Mouse (Mus musculus): ENCODE results near the gene Zfp846. TPM values are rescaled to one million over a fixed set of nuclear protein-coding genes. Genes with fewer than 3 reads are reported as not detected.
A peak's percentile ranks its signal among the peaks of the same experiment; 100 is the strongest.

The Zfp846 gene
- total and polyA plus RNA-seq, 2 experiments: 1.5 to 2.7 TPM

- H3K4me3 ChIP-seq (ENCODE audit: insufficient read depth, low read depth, low read length): peak overlapping the region; percentile 77
- H3K36me3 ChIP-seq (ENCODE audit: control insufficient read depth, insufficient read depth, low read length): 0 out of 2 replicates have a peak, but pooled peaks cover 1% of the 10 kb centered on the region
- H3K79me2 ChIP-seq (ENCODE audit: control insufficient read depth, insufficient read depth, low read length): peaks cover 11% of the 10 kb centered on the region
- peaks cover 14% of the 10 kb centered on the region for H3K4me1 ChIP-seq (ENCODE audit: control insufficient read depth, insufficient read depth, low read length)
- TF ChIP-seq CTCF (IDR thresholded peaks at IDR 0.05; ENCODE audit: low read depth, low read length) (no peak), POLR2A (IDR thresholded peaks at IDR 0.05; ENCODE audit: extremely low read depth, insufficient read depth, low read length) (no peak)
- H3K27me3 ChIP-seq (ENCODE audit: control insufficient read depth, insufficient read depth, low read length): no peaks in the 10 kb centered on the region
- 3% methylated on average over 13 of the region's 13 CpGs for WGBS
- DNase-seq (ENCODE audit: extremely low read depth, low read depth, low spot score): peak; percentile 22
- H3K9ac ChIP-seq (ENCODE audit: low read depth, low read length): peak overlapping the region; percentile 63
- peak overlapping the region; percentile 49; the same call in 1 of the 2 replicates for H3K27ac ChIP-seq (replicated peaks; ENCODE audit: insufficient read depth, low read depth, low read length)
Observed at GRCm38 (mm10) chr9:20643781-20644180, 62.7 kb downstream of the Zfp846 start.

DNA sequence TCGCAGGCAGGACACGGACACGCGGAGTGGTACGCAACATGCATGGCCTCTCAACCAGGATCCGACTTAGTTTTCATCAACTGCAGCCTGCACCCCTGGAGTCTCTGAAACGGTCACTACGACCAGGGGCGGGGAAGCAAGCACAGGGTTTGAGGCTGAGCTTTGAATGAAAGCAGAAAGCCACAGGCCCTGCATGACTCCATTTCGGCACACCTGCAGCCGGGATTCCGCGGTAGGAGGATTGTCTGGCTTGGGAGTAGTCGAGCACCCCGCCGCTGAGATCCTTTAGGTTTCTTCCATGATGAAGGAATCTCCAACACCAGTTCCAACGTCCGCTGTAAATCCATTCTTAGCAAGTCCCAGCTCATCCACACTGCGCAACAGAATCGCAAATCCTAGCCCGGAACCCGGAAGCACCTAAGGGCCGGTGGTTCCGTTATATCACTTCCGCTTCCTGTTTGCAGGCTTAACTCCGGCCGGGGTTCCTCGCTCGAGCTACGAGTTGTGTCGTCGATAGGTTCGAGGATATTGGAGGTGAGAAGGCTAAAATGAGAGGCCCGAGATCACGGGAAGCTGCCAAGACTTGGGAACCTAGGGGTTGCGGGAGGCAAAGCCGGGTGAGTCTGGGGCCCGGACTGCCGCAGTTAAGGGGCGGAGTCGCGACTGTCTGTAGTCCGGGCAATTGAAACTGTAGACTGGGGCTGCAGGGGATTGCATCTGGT, 63.4 kb downstream of the Zfp846 start, which contains the start of gene Fbxl12:
Fbxl12 (minus strand) TSS at position 408 of the 722 bp plus-strand sequence.
- DNase-seq (ENCODE audit: extremely low read depth, low read depth, low spot score): peak; percentile 83
- Histone ChIP-seq H3K4me3 (ENCODE audit: insufficient read depth, low read depth, low read length) (peak within 1 kb of the TSS; percentile 77), H3K4me1 (ENCODE audit: control insufficient read depth, insufficient read depth, low read length) (peaks cover 14% of the 10 kb centered on the region), H3K27ac (replicated peaks; ENCODE audit: insufficient read depth, low read depth, low read length) (peak within 1 kb of the TSS; percentile 75), H3K36me3 (ENCODE audit: control insufficient read depth, insufficient read depth, low read length) (0 out of 2 replicates have a peak, but pooled peaks cover 1% of the 10 kb centered on the region), H3K27me3 (ENCODE audit: control insufficient read depth, insufficient read depth, low read length) (no peaks in the 10 kb centered on the region), H3K9ac (ENCODE audit: low read depth, low read length) (peak within 1 kb of the TSS; percentile 85), H3K79me2 (ENCODE audit: control insufficient read depth, insufficient read depth, low read length) (peaks cover 11% of the 10 kb centered on the region)
- TF ChIP-seq CTCF (IDR thresholded peaks at IDR 0.05; ENCODE audit: low read depth, low read length): no peak
- TF ChIP-seq POLR2A (IDR thresholded peaks at IDR 0.05; ENCODE audit: extremely low read depth, insufficient read depth, low read length): peak; percentile 63; the same call in 1 of the 2 replicates
- under 1% methylated on average over 43 of the region's 43 CpGs for WGBS

GRCm38 (mm10) chr9:20645121-20645520, 64.0 kb downstream of the Zfp846 start:
- TF ChIP-seq CTCF (IDR thresholded peaks at IDR 0.05; ENCODE audit: low read depth, low read length): no peak
- TF ChIP-seq POLR2A (IDR thresholded peaks at IDR 0.05; ENCODE audit: extremely low read depth, insufficient read depth, low read length): no peak

DNA sequence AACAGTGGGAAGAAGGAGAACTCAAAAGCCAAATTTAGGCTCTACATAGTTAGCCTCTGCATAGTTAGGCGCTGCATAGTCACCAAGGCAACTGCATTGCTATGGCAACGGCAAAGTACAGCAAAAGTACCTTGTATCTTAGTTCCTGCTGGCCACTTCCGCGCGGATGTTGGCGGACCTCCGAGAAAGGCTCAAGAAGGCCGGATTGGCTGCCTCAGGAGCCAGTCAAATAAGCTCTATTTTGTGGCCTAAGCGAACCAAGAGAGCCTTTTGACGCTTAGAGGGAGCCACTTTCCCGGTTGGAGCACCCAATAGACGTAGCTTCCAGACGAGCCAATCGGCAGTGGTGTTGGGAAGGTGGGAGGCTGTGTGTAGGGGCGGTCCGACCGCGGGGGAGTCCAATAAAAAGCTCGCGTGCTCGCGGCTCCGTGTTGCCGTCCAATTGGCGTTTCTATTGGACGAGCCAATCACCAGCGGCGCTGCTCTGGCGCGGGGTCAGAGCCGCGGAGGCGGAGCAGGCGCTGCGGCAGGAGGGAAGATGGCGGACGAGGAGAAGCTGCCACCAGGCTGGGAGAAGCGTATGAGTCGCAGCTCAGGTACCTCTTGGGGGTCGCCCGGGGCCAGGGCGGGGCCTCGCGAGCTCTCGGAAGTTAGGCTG, 70.6 kb downstream of the Zfp846 start, which contains the start of gene Pin1:
Pin1 (plus strand) TSS at position 494 of the 658 bp plus-strand sequence.
- no peaks in the 10 kb centered on the region for H3K36me3 ChIP-seq (ENCODE audit: control insufficient read depth, insufficient read depth, low read length)
- peaks cover 10% of the 10 kb centered on the region for H3K4me1 ChIP-seq (ENCODE audit: control insufficient read depth, insufficient read depth, low read length)
- TF ChIP-seq CTCF (IDR thresholded peaks at IDR 0.05; ENCODE audit: low read depth, low read length) (no peak), POLR2A (IDR thresholded peaks at IDR 0.05; ENCODE audit: extremely low read depth, insufficient read depth, low read length) (peak; percentile 63)
- H3K9ac ChIP-seq (ENCODE audit: low read depth, low read length): peak within 1 kb of the TSS; percentile 71
- no peaks in the 10 kb centered on the region for H3K27me3 ChIP-seq (ENCODE audit: control insufficient read depth, insufficient read depth, low read length)
- DNase-seq (ENCODE audit: extremely low read depth, low read depth, low spot score): peak; percentile 100
- WGBS: under 1% methylated on average over 45 of the region's 45 CpGs
- H3K4me3 ChIP-seq (ENCODE audit: insufficient read depth, low read depth, low read length): peak within 1 kb of the TSS; percentile 77
- no peak within 1 kb of the TSS for H3K27ac ChIP-seq (replicated peaks; ENCODE audit: insufficient read depth, low read depth, low read length)
- H3K79me2 ChIP-seq (ENCODE audit: control insufficient read depth, insufficient read depth, low read length): peaks cover 27% of the 10 kb centered on the region

More at GRCm38 (mm10) chr9:20645121-20645520, 64.0 kb downstream of the Zfp846 start:
- Histone ChIP-seq H3K27me3 (ENCODE audit: control insufficient read depth, insufficient read depth, low read length) (no peaks in the 10 kb centered on the region), H3K4me3 (ENCODE audit: insufficient read depth, low read depth, low read length) (peak overlapping the region; percentile 77), H3K36me3 (ENCODE audit: control insufficient read depth, insufficient read depth, low read length) (0 out of 2 replicates have a peak, but pooled peaks cover 1% of the 10 kb centered on the region), H3K4me1 (ENCODE audit: control insufficient read depth, insufficient read depth, low read length) (peaks cover 14% of the 10 kb centered on the region), H3K9ac (ENCODE audit: low read depth, low read length) (peak overlapping the region; percentile 85), H3K27ac (replicated peaks; ENCODE audit: insufficient read depth, low read depth, low read length) (peak overlapping the region; percentile 75), H3K79me2 (ENCODE audit: control insufficient read depth, insufficient read depth, low read length) (peaks cover 11% of the 10 kb centered on the region)
- WGBS: 2% methylated on average over 17 of the region's 17 CpGs
- peak; percentile 21 for DNase-seq (ENCODE audit: extremely low read depth, low read depth, low spot score)

- Histone ChIP-seq H3K4me3 (ENCODE audit: insufficient read depth, low read depth, low read length) (peak overlapping the region; percentile 77), H3K36me3 (ENCODE audit: control insufficient read depth, insufficient read depth, low read length) (no peaks in the 10 kb centered on the region), H3K27ac (replicated peaks; ENCODE audit: insufficient read depth, low read depth, low read length) (no peak overlapping the region), H3K27me3 (ENCODE audit: control insufficient read depth, insufficient read depth, low read length) (no peaks in the 10 kb centered on the region), H3K79me2 (ENCODE audit: control insufficient read depth, insufficient read depth, low read length) (peaks cover 27% of the 10 kb centered on the region), H3K4me1 (ENCODE audit: control insufficient read depth, insufficient read depth, low read length) (peaks cover 12% of the 10 kb centered on the region), H3K9ac (ENCODE audit: low read depth, low read length) (peak overlapping the region; percentile 71)
- WGBS: under 1% methylated on average over 25 of the region's 25 CpGs
- TF ChIP-seq POLR2A (IDR thresholded peaks at IDR 0.05; ENCODE audit: extremely low read depth, insufficient read depth, low read length) (no peak), CTCF (IDR thresholded peaks at IDR 0.05; ENCODE audit: low read depth, low read length) (no peak)
- DNase-seq (ENCODE audit: extremely low read depth, low read depth, low spot score): no peak
Observed at GRCm38 (mm10) chr9:20652260-20652658, 71.2 kb downstream of the Zfp846 start.
